Mouse (Mus musculus): ENCODE data around the gene Zcwpw1.
"Not testable (repeated sequence)": the region's sequence is repeated elsewhere in the genome, so short reads cannot be mapped to it uniquely, and the experiment has no call there.

- not testable (repeated sequence) for TF ChIP-seq POLR2AphosphoS2, POLR2A (IDR thresholded peaks at IDR 0.05; ENCODE audit: insufficient read length, low read depth)
Measured at GRCm38 (mm10) chr5:137835966-137836520, 48.4 kb downstream of the Zcwpw1 start, which contains the start of gene Pilra.
